Mouse (Mus musculus): ENCODE measurements around the gene Asxl1.

DNA sequence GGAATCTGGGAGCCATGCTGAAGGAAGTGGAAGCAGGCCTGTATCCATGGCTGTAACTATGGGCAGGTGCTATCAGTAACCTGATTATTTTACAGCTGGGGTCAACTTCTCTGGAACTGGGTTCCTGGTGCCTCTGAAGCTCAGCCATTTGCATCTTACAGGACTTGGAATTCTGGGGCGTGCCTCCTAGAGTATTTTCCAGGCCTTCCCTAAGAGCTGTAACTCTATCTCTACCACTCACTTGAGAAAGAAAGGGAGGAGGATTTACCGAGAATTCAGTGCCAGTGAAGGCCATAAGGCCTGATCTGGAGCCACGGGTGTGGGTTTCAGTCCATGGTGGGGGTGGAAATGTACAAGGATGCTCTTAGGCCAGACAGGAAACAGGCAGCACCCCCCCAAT is 95.6 kb downstream of the Asxl1 start:
- TF ChIP-seq EP300 (IDR thresholded peaks at IDR 0.05; ENCODE audit: low read depth) = no peak
- no peak for TF ChIP-seq CTCF (IDR thresholded peaks at IDR 0.05; ENCODE audit: low read depth)
